Mouse (Mus musculus) limb, embryonic 13.5 days (tissue): ENCODE measurements around the gene Elk3. TPM values are rescaled to one million over a fixed set of nuclear protein-coding genes. Genes with fewer than 3 reads are reported as not detected.

Experiments used
- ATAC-seq: fragments of 200-750 bp; cut with Nextera tagmentation; 2 replicates; pipeline ENCODE4 v1.8.0; 2017; ENCODE audit warnings: low read depth, moderate number of reproducible peaks, moderate TSS enrichment; ENCODE audit not compliant: low FRiP score
- H3K27ac ChIP-seq: fragments of 300-500 bp; sonication (generic); 2 replicates; pipeline ENCODE4 v1.5.1; 2015; ENCODE audit warnings: inconsistent platforms, mild to moderate bottlenecking, moderate library complexity
- H3K27me3 ChIP-seq: fragments of 300-500 bp; sonication (generic); 2 replicates; pipeline ENCODE4 v1.6.1; 2015; ENCODE audit warnings: mild to moderate bottlenecking, inconsistent platforms
- H3K36me3 ChIP-seq: fragments of 300-500 bp; sonication (generic); 2 replicates; pipeline ENCODE4 v1.6.1; 2015; ENCODE audit warnings: inconsistent platforms, mild to moderate bottlenecking, moderate library complexity
- H3K4me1 ChIP-seq: fragments of 300-500 bp; sonication (generic); 2 replicates; pipeline ENCODE4 v1.6.1; 2015; ENCODE audit warnings: inconsistent platforms
- H3K4me2 ChIP-seq: fragments of 300-500 bp; sonication (generic); replicated peaks from 2 replicates; pipeline ENCODE4 v1.6.1; 2015; ENCODE audit warnings: inconsistent platforms, mild to moderate bottlenecking, moderate library complexity
- H3K4me3 ChIP-seq: fragments of 300-500 bp; sonication (generic); 2 replicates; pipeline ENCODE4 v1.5.1; 2015; ENCODE audit warnings: moderate library complexity, mild to moderate bottlenecking, inconsistent platforms
- H3K9ac ChIP-seq: fragments of 300-500 bp; sonication (generic); 2 replicates; pipeline ENCODE4 v1.6.1; 2015; ENCODE audit warnings: mild to moderate bottlenecking, inconsistent platforms
- H3K9me3 ChIP-seq: fragments of 300-500 bp; sonication (generic); 2 replicates; pipeline ENCODE4 v1.6.1; 2016; ENCODE audit warnings: inconsistent platforms
- WGBS: fragments of 180-500 bp; shearing (Covaris S2); methylation state at CpG from one replicate; pipeline ENCODE4 v1.1.7; 2015; 5-methylcytosine and 5-hydroxymethylcytosine counted together
- polyA plus RNA-seq: library from polyadenylated mRNA; unstranded; fragments of >200 nt; fragmentation: Nextera tagmentation; extraction: Ambion mirVana; gene quantifications from 2 replicates; pipeline ENCODE4 v1.2.1, GENCODE M21; 2015

The Elk3 gene
- polyA plus RNA-seq, 1 experiment from 2014 or later: 48.6 TPM

GRCm38 (mm10) chr10:93288336-93288735 lies 22.6 kb downstream of the Elk3 start:
- Histone ChIP-seq H3K9me3 (no peaks in the 10 kb centered on the region), H3K4me2 (no peak overlapping the region), H3K27ac (peak overlapping the region; percentile 22; the same call in 1 of the 2 replicates), H3K4me1 (peaks cover 27% of the 10 kb centered on the region), H3K27me3 (no peaks in the 10 kb centered on the region), H3K36me3 (peaks cover 39% of the 10 kb centered on the region), H3K4me3 (no peak overlapping the region), H3K9ac (no peak overlapping the region)
- peak; percentile 25; the same call in 1 of the 2 replicates for ATAC-seq
- 80% methylated on average over 4 of the region's 4 CpGs for WGBS

GRCm38 (mm10) chr10:93287551-93288145 lies 23.3 kb downstream of the Elk3 start:
- Histone ChIP-seq H3K36me3 (peaks cover 42% of the 10 kb centered on the region), H3K9ac (no peak overlapping the region), H3K27ac (no peak overlapping the region), H3K9me3 (no peaks in the 10 kb centered on the region), H3K4me3 (no peak overlapping the region), H3K27me3 (no peaks in the 10 kb centered on the region), H3K4me1 (peaks cover 28% of the 10 kb centered on the region), H3K4me2 (no peak overlapping the region)
- 91% methylated on average over 8 of the region's 8 CpGs for WGBS
- no peak for ATAC-seq

GRCm38 (mm10) chr10:93285489-93285888 lies 25.4 kb downstream of the Elk3 start:
- 82% methylated on average over 5 of the region's 5 CpGs for WGBS
- Histone ChIP-seq H3K27ac (no peak overlapping the region), H3K9ac (no peak overlapping the region), H3K4me2 (no peak overlapping the region), H3K4me1 (peaks cover 23% of the 10 kb centered on the region), H3K9me3 (no peaks in the 10 kb centered on the region), H3K4me3 (no peak overlapping the region), H3K36me3 (peaks cover 64% of the 10 kb centered on the region), H3K27me3 (no peaks in the 10 kb centered on the region)
- no peak for ATAC-seq

GRCm38 (mm10) chr10:93283258-93283657 lies 27.7 kb downstream of the Elk3 start:
- no peaks in the 10 kb centered on the region for H3K9me3 ChIP-seq
- WGBS: 66% methylated on average over 4 of the region's 4 CpGs
- no peak overlapping the region for H3K9ac ChIP-seq
- no peak overlapping the region for H3K4me3 ChIP-seq
- no peak overlapping the region for H3K27ac ChIP-seq
- H3K27me3 ChIP-seq: no peaks in the 10 kb centered on the region
- H3K36me3 ChIP-seq: peaks cover 83% of the 10 kb centered on the region
- ATAC-seq: no peak
- peaks cover 19% of the 10 kb centered on the region for H3K4me1 ChIP-seq
- no peak overlapping the region for H3K4me2 ChIP-seq

GRCm38 (mm10) chr10:93282526-93282964 lies 28.4 kb downstream of the Elk3 start:
- H3K4me2 ChIP-seq: no peak overlapping the region
- no peaks in the 10 kb centered on the region for H3K27me3 ChIP-seq
- no peaks in the 10 kb centered on the region for H3K9me3 ChIP-seq
- H3K9ac ChIP-seq: no peak overlapping the region
- H3K36me3 ChIP-seq: peaks cover 82% of the 10 kb centered on the region
- H3K27ac ChIP-seq: no peak overlapping the region
- peaks cover 19% of the 10 kb centered on the region for H3K4me1 ChIP-seq
- WGBS: 29% methylated on average over 12 of the region's 12 CpGs
- H3K4me3 ChIP-seq: no peak overlapping the region
- no peak for ATAC-seq

- no peak overlapping the region for H3K9ac ChIP-seq
- H3K4me1 ChIP-seq: peaks cover 25% of the 10 kb centered on the region
- WGBS: 74% methylated on average over 7 of the region's 7 CpGs
- H3K27me3 ChIP-seq: no peaks in the 10 kb centered on the region
- no peak overlapping the region for H3K4me2 ChIP-seq
- no peak overlapping the region for H3K4me3 ChIP-seq
- no peaks in the 10 kb centered on the region for H3K9me3 ChIP-seq
- ATAC-seq: no peak
- peaks cover 76% of the 10 kb centered on the region for H3K36me3 ChIP-seq
- no peak overlapping the region for H3K27ac ChIP-seq
Observed at GRCm38 (mm10) chr10:93281092-93281491, 29.8 kb downstream of the Elk3 start.

- Histone ChIP-seq H3K4me1 (peaks cover 30% of the 10 kb centered on the region), H3K36me3 (peaks cover 77% of the 10 kb centered on the region), H3K4me2 (no peak overlapping the region), H3K27me3 (no peaks in the 10 kb centered on the region), H3K4me3 (no peak overlapping the region), H3K9ac (no peak overlapping the region), H3K27ac (no peak overlapping the region), H3K9me3 (no peaks in the 10 kb centered on the region)
- 75% methylated on average over 12 of the region's 12 CpGs for WGBS
- ATAC-seq: no peak
Observed at GRCm38 (mm10) chr10:93280586-93280985, 30.3 kb downstream of the Elk3 start.

- no peak for ATAC-seq
- WGBS: 90% methylated on average over 9 of the region's 9 CpGs
Observed at GRCm38 (mm10) chr10:93279062-93279461, 31.9 kb downstream of the Elk3 start.

GRCm38 (mm10) chr10:93278361-93278760 lies 32.6 kb downstream of the Elk3 start:
- H3K27ac ChIP-seq: no peak overlapping the region
- no peak for ATAC-seq
- no peaks in the 10 kb centered on the region for H3K9me3 ChIP-seq
- H3K4me3 ChIP-seq: no peak overlapping the region
- 84% methylated on average over 8 of the region's 8 CpGs for WGBS
- H3K4me1 ChIP-seq: peaks cover 48% of the 10 kb centered on the region
- peaks cover 62% of the 10 kb centered on the region for H3K36me3 ChIP-seq
- no peak overlapping the region for H3K9ac ChIP-seq
- no peaks in the 10 kb centered on the region for H3K27me3 ChIP-seq
- no peak overlapping the region for H3K4me2 ChIP-seq

More at GRCm38 (mm10) chr10:93279062-93279461, 31.9 kb downstream of the Elk3 start:
- Histone ChIP-seq H3K4me3 (no peak overlapping the region), H3K4me1 (peaks cover 45% of the 10 kb centered on the region), H3K9ac (no peak overlapping the region), H3K4me2 (no peak overlapping the region), H3K9me3 (no peaks in the 10 kb centered on the region), H3K27ac (no peak overlapping the region), H3K27me3 (no peaks in the 10 kb centered on the region), H3K36me3 (peaks cover 69% of the 10 kb centered on the region)

GRCm38 (mm10) chr10:93276857-93277256 lies 34.1 kb downstream of the Elk3 start:
- Histone ChIP-seq H3K27me3 (no peaks in the 10 kb centered on the region), H3K4me2 (peak overlapping the region; percentile 49), H3K9ac (no peak overlapping the region), H3K4me3 (no peak overlapping the region), H3K36me3 (peaks cover 50% of the 10 kb centered on the region), H3K9me3 (no peaks in the 10 kb centered on the region), H3K27ac (no peak overlapping the region; the same call in 1 of the 2 replicates), H3K4me1 (peaks cover 57% of the 10 kb centered on the region)
- no peak for ATAC-seq
- 58% methylated on average over 9 of the region's 9 CpGs for WGBS

GRCm38 (mm10) chr10:93276349-93276763 lies 34.6 kb downstream of the Elk3 start:
- H3K4me3 ChIP-seq: no peak overlapping the region

GRCm38 (mm10) chr10:93275212-93276136 lies 35.5 kb downstream of the Elk3 start:
- peak overlapping the region; percentile 55; the same call in 1 of the 2 replicates for H3K27ac ChIP-seq
- H3K4me2 ChIP-seq: no peak overlapping the region
- 0 out of 2 replicates have a peak overlapping the region, but pooled peaks have one; percentile 31 for H3K9ac ChIP-seq
- peak; percentile 59; the same call in 1 of the 2 replicates for ATAC-seq
- WGBS: 50% methylated on average over 25 of the region's 25 CpGs
- peaks cover 69% of the 10 kb centered on the region for H3K4me1 ChIP-seq
- no peak overlapping the region for H3K4me3 ChIP-seq
- H3K9me3 ChIP-seq: no peaks in the 10 kb centered on the region
- peaks cover 37% of the 10 kb centered on the region for H3K36me3 ChIP-seq
- no peaks in the 10 kb centered on the region for H3K27me3 ChIP-seq

More at GRCm38 (mm10) chr10:93276349-93276763, 34.6 kb downstream of the Elk3 start:
- no peaks in the 10 kb centered on the region for H3K27me3 ChIP-seq
- WGBS: 11% methylated on average over 16 of the region's 16 CpGs
- H3K36me3 ChIP-seq: peaks cover 45% of the 10 kb centered on the region
- no peak overlapping the region for H3K9ac ChIP-seq
- peaks cover 62% of the 10 kb centered on the region for H3K4me1 ChIP-seq
- H3K4me2 ChIP-seq: peak overlapping the region; percentile 49
- no peak overlapping the region; the same call in 1 of the 2 replicates for H3K27ac ChIP-seq
- no peaks in the 10 kb centered on the region for H3K9me3 ChIP-seq
- ATAC-seq: peak; percentile 44
